Mouse (Mus musculus): ENCODE data around the gene Sec22c.

- TF ChIP-seq POLR2A (IDR thresholded peaks at IDR 0.05; ENCODE audit: extremely low read depth, insufficient read depth, low read length): no peak
- no peak for TF ChIP-seq CTCF (IDR thresholded peaks at IDR 0.05; ENCODE audit: extremely low read depth, insufficient read depth, low read length)
Observed at GRCm38 (mm10) chr9:121663467-121663866, 41.8 kb downstream of the Sec22c start.
